Mouse (Mus musculus): Measurements from ENCODE around the gene Gstm2.
"Not testable (repeated sequence)": the region's sequence is repeated elsewhere in the genome, so short reads cannot be mapped to it uniquely, and the experiment has no call there.

- TF ChIP-seq EP300 (IDR thresholded peaks at IDR 0.05; ENCODE audit: insufficient read depth, low read depth, low read length); POLR2A (IDR thresholded peaks at IDR 0.05; ENCODE audit: insufficient read depth, low read depth, low read length); CTCF (IDR thresholded peaks at IDR 0.05): not testable (repeated sequence)
Observed at GRCm38 (mm10) chr3:107985141-107985540, 1.1 kb downstream of the Gstm2 start.

Measured in heart, adult 2 months (tissue).